Mouse (Mus musculus) forebrain, embryonic 12.5 days (tissue): Measurements from ENCODE around the gene Htr3b. TPM values are rescaled to one million over a fixed set of nuclear protein-coding genes. Genes with fewer than 3 reads are reported as not detected.
"Not testable (repeated sequence)": the region's sequence is repeated elsewhere in the genome, so short reads cannot be mapped to it uniquely, and the experiment has no call there.

Source experiments
- ATAC-seq: fragments of 200-750 bp; cut with Nextera tagmentation; 2 replicates; pipeline ENCODE4 v1.8.0; 2017; ENCODE audit warnings: moderate TSS enrichment; ENCODE audit not compliant: low FRiP score
- H3K27ac ChIP-seq: fragments of 300-500 bp; sonication (generic); 2 replicates; pipeline ENCODE4 v1.5.1; 2016; ENCODE audit warnings: mild to moderate bottlenecking
- H3K27me3 ChIP-seq: fragments of 300-500 bp; sonication (generic); 2 replicates; pipeline ENCODE4 v1.6.1; 2016; ENCODE audit warnings: mild to moderate bottlenecking
- H3K36me3 ChIP-seq: fragments of 300-500 bp; sonication (generic); replicated peaks from 2 replicates; pipeline ENCODE4 v1.6.1; 2016; ENCODE audit warnings: mild to moderate bottlenecking
- H3K4me1 ChIP-seq: fragments of 300-500 bp; sonication (generic); 2 replicates; pipeline ENCODE4 v1.6.1; 2016
- H3K4me2 ChIP-seq: fragments of 300-500 bp; sonication (generic); 2 replicates; pipeline ENCODE4 v1.6.1; 2016; ENCODE audit warnings: mild to moderate bottlenecking, moderate library complexity
- H3K4me3 ChIP-seq: fragments of 300-500 bp; sonication (generic); replicated peaks from 2 replicates; pipeline ENCODE4 v1.5.1; 2016; ENCODE audit warnings: mild to moderate bottlenecking
- H3K9ac ChIP-seq: fragments of 300-500 bp; sonication (generic); 2 replicates; pipeline ENCODE4 v1.6.1; 2016; ENCODE audit warnings: mild to moderate bottlenecking
- H3K9me3 ChIP-seq: fragments of 300-500 bp; sonication (generic); 2 replicates; pipeline ENCODE4 v1.6.1; 2016
- WGBS: fragments of 180-500 bp; shearing (Covaris S2); methylation state at CpG from one replicate; pipeline ENCODE4 v1.1.7; 2016; 5-methylcytosine and 5-hydroxymethylcytosine counted together
- polyA plus RNA-seq: library from polyadenylated mRNA; unstranded; fragments of >200 nt; fragmentation: Nextera tagmentation; extraction: Ambion mirVana; gene quantifications from 2 replicates; pipeline ENCODE4 v1.2.1, GENCODE M21; 2016

The Htr3b gene
- not detected in 2 replicates for polyA plus RNA-seq

- Histone ChIP-seq H3K9me3 (no peaks in the 10 kb centered on the region), H3K4me3 (no peak within 1 kb of the TSS), H3K27ac (no peak within 1 kb of the TSS), H3K27me3 (peaks cover 30% of the 10 kb centered on the region), H3K4me1 (peaks cover 13% of the 10 kb centered on the region; the same call in 1 of the 2 replicates), H3K9ac (no peak within 1 kb of the TSS), H3K4me2 (no peak within 1 kb of the TSS), H3K36me3 (no peaks in the 10 kb centered on the region)
- WGBS = 77% methylated on average over 7 of the region's 7 CpGs
- ATAC-seq = no peak
Measured at GRCm38 (mm10) chr9:48964587-48965040, at the start of gene Htr3b. Htr3b (minus strand) TSS chr9:48964990.

GRCm38 (mm10) chr9:48999256-48999655, 34.5 kb upstream of the Htr3b start:
- Histone ChIP-seq H3K36me3 (peaks cover 34% of the 10 kb centered on the region), H3K9ac (no peak overlapping the region), H3K4me3 (no peak overlapping the region), H3K27ac (no peak overlapping the region), H3K9me3 (no peaks in the 10 kb centered on the region), H3K4me2 (no peak overlapping the region), H3K27me3 (no peaks in the 10 kb centered on the region), H3K4me1 (no peaks in the 10 kb centered on the region)
- WGBS = 87% methylated on average over 6 of the region's 6 CpGs
- no peak for ATAC-seq

DNA sequence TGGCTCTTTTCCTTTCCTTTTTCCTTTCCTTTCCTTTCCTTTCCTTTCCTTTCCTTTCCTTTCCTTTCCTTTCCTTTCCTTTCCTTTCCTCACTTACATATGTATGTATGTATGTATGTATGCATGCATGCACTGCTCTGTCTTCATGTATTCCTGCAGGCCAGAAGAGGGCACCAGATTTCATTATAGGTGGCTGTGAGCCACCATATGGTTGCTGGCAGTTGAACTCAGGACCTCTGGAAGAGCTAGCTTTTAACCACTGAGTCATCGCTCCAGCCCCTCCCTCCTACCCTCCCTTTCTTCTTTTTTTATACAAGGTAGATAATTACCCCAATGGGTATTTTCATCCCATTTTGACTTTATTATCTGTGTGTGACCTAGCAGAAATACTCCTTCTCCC, 30.9 kb upstream of the Htr3b start:
- Histone ChIP-seq H3K9me3 (no peaks in the 10 kb centered on the region), H3K4me1 (peaks cover 9% of the 10 kb centered on the region), H3K27ac (no peak overlapping the region), H3K9ac (no peak overlapping the region), H3K36me3 (peaks cover 17% of the 10 kb centered on the region), H3K4me3 (no peak overlapping the region), H3K27me3 (no peaks in the 10 kb centered on the region), H3K4me2 (no peak overlapping the region)
- WGBS = 96% methylated on average over 1 of the region's 1 CpGs
- ATAC-seq = no peak

- Histone ChIP-seq H3K4me2 (no peak overlapping the region), H3K4me1 (peaks cover 11% of the 10 kb centered on the region), H3K9ac (no peak overlapping the region), H3K27me3 (no peaks in the 10 kb centered on the region), H3K36me3 (peaks cover 9% of the 10 kb centered on the region), H3K9me3 (no peaks in the 10 kb centered on the region), H3K4me3 (no peak overlapping the region), H3K27ac (no peak overlapping the region)
- WGBS = 93% methylated on average over 7 of the region's 7 CpGs
- ATAC-seq = no peak
Measured at GRCm38 (mm10) chr9:48994779-48995178, 30.0 kb upstream of the Htr3b start.

GRCm38 (mm10) chr9:48991671-48992070, 26.9 kb upstream of the Htr3b start:
- H3K4me1 ChIP-seq = peaks cover 36% of the 10 kb centered on the region
- H3K27me3 ChIP-seq = no peaks in the 10 kb centered on the region
- no peak overlapping the region for H3K9ac ChIP-seq
- no peak overlapping the region for H3K27ac ChIP-seq
- H3K36me3 ChIP-seq = peaks cover 4% of the 10 kb centered on the region; the same call in 1 of the 2 replicates
- H3K4me3 ChIP-seq = no peak overlapping the region
- H3K4me2 ChIP-seq = no peak overlapping the region
- WGBS = 31% methylated on average over 5 of the region's 5 CpGs
- no peaks in the 10 kb centered on the region for H3K9me3 ChIP-seq
- ATAC-seq = no peak

DNA sequence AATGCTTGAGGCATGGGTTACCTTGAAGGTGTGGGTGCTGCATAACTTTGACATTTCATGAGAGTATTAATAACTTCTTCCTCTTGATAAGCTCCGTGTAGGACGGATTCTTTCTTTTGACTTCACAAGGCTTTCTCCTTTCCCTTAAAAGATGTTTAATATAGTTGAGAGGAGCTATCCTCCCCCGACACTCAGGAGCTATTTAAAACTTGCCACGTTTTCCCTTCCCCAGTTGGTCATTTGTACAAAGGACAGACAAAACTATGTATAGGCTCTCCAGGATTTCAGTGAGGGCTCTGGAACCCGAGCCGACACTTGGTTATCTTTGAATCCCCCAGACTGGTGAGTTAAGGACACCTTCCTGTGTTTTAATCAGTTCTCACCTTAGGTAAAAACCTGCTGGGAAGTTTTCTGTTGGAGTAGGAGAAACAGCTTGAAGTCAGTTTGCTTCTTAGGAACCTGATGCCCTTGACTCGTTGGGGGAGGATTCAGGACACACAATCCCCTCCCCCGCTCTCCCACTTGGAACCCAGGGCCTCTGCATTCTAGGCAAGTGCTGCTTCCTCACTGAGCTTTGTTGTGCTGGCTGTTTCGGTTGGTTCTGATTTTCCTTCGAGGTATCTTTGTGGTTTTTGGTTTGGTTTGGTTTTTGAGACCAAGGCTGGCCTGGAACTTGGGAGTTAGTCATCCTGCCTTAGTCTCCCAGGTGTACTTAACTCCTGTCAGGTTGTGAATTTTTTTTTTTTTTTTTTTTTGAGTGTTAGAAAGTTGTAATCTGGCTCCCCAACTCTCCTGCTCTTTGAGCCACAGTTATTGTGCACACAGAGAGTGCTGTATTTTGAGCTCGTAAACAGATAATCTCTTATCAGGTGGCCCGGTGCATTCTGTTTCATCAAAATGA, 22.7 kb upstream of the Htr3b start:
- Histone ChIP-seq H3K9me3 (no peaks in the 10 kb centered on the region), H3K4me1 (peaks cover 47% of the 10 kb centered on the region), H3K36me3 (peaks cover under 1% of the 10 kb centered on the region; the same call in 1 of the 2 replicates), H3K27ac (no peak overlapping the region), H3K4me3 (peak overlapping the region; percentile 81), H3K9ac (peak overlapping the region; percentile 33), H3K27me3 (no peaks in the 10 kb centered on the region), H3K4me2 (peak overlapping the region; percentile 72)
- WGBS = 30% methylated on average over 12 of the region's 12 CpGs
- ATAC-seq = no peak

DNA sequence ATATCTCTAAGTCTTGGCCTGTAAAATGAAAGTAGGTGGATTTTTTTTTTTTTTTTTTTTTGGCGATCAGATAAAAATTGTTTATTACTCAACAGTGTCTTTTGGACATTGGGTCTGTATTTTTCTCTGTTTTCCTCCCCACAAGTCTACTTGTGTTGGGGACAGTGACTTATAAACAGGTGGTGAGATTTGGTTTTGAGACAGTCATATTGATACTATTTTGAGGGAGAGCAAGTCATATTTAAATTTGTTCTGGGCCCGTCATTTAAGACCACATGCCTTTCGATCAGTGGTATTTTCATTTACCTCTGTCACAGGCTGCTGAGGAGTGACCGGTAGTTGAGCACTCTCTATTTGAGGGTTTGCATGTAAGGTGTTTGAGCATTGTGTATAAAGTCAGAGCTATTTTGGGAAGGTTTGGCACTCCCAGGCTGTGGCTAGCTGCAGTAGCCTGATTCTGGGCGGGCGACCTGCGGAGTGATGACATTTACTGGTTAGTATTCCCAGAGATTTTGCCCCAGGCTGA, 21.9 kb upstream of the Htr3b start:
- peak overlapping the region; percentile 33 for H3K9ac ChIP-seq
- peak overlapping the region; percentile 72 for H3K4me2 ChIP-seq
- H3K36me3 ChIP-seq = no peaks in the 10 kb centered on the region
- H3K9me3 ChIP-seq = no peaks in the 10 kb centered on the region
- no peak overlapping the region for H3K27ac ChIP-seq
- WGBS = 17% methylated on average over 7 of the region's 7 CpGs
- peak overlapping the region; percentile 81 for H3K4me3 ChIP-seq
- no peaks in the 10 kb centered on the region for H3K27me3 ChIP-seq
- no peak for ATAC-seq
- peaks cover 47% of the 10 kb centered on the region for H3K4me1 ChIP-seq

- no peak for ATAC-seq
- H3K27ac ChIP-seq = peak overlapping the region; percentile 74
- H3K9ac ChIP-seq = peak overlapping the region; percentile 82
- peak overlapping the region; percentile 81 for H3K4me3 ChIP-seq
- under 1% methylated on average over 20 of the region's 20 CpGs for WGBS
- no peaks in the 10 kb centered on the region for H3K36me3 ChIP-seq
- H3K9me3 ChIP-seq = no peaks in the 10 kb centered on the region
- H3K4me2 ChIP-seq = peak overlapping the region; percentile 72
- no peaks in the 10 kb centered on the region for H3K27me3 ChIP-seq
- peaks cover 37% of the 10 kb centered on the region for H3K4me1 ChIP-seq
Measured at GRCm38 (mm10) chr9:48985708-48986088, 20.9 kb upstream of the Htr3b start.

- Histone ChIP-seq H3K9me3 (no peaks in the 10 kb centered on the region), H3K27ac (peak within 1 kb of the TSS; percentile 86), H3K4me2 (peak within 1 kb of the TSS; percentile 72), H3K36me3 (no peaks in the 10 kb centered on the region), H3K9ac (peak within 1 kb of the TSS; percentile 82), H3K4me3 (peak within 1 kb of the TSS; percentile 81), H3K4me1 (peaks cover 36% of the 10 kb centered on the region), H3K27me3 (no peaks in the 10 kb centered on the region)
- 0% methylated on average over 83 of the region's 94 CpGs for WGBS
- ATAC-seq = peak; percentile 96
Measured at GRCm38 (mm10) chr9:48984845-48985707, 20.3 kb upstream of the Htr3b start, which contains the start of gene Usp28. Usp28 (plus strand) TSS chr9:48985375.

DNA sequence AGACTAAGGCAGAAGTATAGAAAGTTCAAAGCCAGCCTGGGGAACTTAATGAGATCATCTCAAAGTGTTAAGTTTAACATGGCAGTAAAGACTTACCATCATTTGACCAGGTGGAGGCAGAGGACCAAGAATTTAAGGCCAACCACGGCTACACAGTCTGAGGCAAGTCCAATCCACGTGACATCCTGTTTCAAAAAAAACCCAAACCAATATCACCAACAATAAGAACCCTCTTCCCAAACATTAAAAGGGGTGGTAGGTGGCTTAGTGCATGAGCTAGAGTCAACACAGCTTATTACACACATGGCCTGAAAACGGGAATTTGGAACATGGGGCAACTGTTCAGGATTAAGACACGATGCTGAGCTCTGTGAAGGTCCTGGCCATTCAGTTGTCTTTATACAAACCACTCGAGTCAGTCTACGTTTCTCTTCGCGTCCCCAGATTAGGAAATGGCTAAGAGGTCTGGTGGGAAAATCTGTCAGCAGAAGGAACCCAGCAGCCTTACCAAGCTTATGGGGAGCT, 19.6 kb upstream of the Htr3b start:
- Histone ChIP-seq H3K27ac (peak overlapping the region; percentile 86), H3K4me3 (peak overlapping the region; percentile 81), H3K9me3 (no peaks in the 10 kb centered on the region), H3K27me3 (no peaks in the 10 kb centered on the region), H3K9ac (peak overlapping the region; percentile 49), H3K4me2 (peak overlapping the region; percentile 72), H3K4me1 (peaks cover 36% of the 10 kb centered on the region), H3K36me3 (no peaks in the 10 kb centered on the region)
- 41% methylated on average over 8 of the region's 8 CpGs for WGBS
- ATAC-seq = no peak; the same call in none of the 2 replicates

DNA sequence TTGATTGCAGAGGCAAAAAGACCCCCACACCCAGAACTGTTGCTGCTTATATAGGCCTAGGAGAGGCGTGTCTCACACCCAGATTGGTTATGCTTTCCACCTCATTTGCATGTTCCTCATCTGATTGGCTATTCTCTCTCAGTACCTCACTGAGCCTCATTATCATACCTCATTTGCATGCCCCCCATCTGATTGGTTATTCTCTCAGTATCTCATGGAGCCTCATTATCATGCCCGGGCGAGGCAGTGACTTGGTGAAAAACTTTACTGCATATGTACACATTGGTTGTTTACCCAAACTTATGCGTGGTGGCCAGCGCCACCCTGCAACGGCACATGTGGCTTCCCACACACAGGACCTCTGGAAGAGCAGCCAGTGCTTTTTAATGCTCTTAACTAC, 19.0 kb upstream of the Htr3b start:
- not testable (repeated sequence) for H3K9ac ChIP-seq, ATAC-seq, H3K4me3 ChIP-seq, H3K9me3 ChIP-seq, H3K4me2 ChIP-seq, H3K27ac ChIP-seq, H3K27me3 ChIP-seq, H3K36me3 ChIP-seq
- peaks cover 32% of the 10 kb centered on the region for H3K4me1 ChIP-seq
- 95% methylated on average over 6 of the region's 6 CpGs for WGBS

DNA sequence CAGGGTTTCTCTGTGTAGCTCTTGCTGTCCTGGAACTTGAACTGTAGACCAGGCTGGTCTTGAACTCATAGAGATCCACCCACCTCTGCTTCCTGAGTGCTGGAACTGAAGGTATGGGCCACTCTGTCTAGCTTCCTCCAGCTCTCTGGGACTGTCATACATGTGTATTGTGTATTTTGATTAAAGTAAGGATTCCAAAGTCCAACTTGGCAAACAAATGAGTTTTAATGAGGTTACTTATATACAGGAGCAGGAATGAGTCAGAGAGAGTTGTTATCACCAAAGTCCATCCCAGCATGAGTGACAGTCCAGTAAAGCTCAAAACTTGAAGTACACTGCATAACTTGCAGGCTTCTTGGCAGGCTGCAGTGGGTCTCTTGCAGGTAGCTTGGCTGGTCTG, 17.0 kb upstream of the Htr3b start:
- Histone ChIP-seq H3K27me3 (no peaks in the 10 kb centered on the region), H3K9me3 (no peaks in the 10 kb centered on the region), H3K27ac (no peak overlapping the region), H3K4me1 (peaks cover 13% of the 10 kb centered on the region), H3K4me2 (no peak overlapping the region), H3K4me3 (no peak overlapping the region), H3K9ac (no peak overlapping the region), H3K36me3 (no peaks in the 10 kb centered on the region)
- ATAC-seq = no peak
